Mouse (Mus musculus): ENCODE results near the gene Pth1r. TPM values are rescaled to one million over a fixed set of nuclear protein-coding genes. Genes with fewer than 3 reads are reported as not detected.
"Not testable (repeated sequence)": the region's sequence is repeated elsewhere in the genome, so short reads cannot be mapped to it uniquely, and the experiment has no call there.

Pth1r gene
- polyA plus RNA-seq, 2 experiments = 96.9 to 149 TPM

DNA sequence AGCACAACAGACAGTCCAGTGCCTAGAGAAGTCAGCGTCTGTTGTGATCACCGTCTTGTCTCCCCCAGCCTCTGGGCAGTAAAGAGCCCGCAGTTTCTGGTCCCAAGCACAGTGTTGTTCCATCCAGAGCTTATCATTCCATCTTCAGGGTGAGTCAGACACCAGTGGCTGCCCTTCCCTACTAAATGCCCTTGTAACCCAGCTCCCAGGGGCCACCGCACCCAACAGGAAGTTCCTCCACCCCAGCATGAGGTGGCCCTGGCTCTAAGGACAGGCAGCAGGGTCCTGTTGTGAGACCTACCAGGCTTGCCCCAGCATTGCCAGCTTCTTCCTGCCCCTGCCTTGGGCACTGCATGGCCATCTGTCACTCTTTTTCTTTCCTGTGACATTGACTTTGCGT lies 61.4 kb downstream of the Pth1r start:
- no peaks in the 10 kb centered on the region for H3K9me3 ChIP-seq (ENCODE audit: control insufficient read depth, low read length)
- DNase-seq (ENCODE audit: low spot score) (no peak), ATAC-seq (ENCODE audit: low FRiP score, low read depth) (no peak)
- no peak overlapping the region for H3K4me3 ChIP-seq (replicated peaks; ENCODE audit: low read length)
- no peak for TF ChIP-seq POLR2A (IDR thresholded peaks at IDR 0.05; ENCODE audit: borderline replicate concordance, extremely low read depth, insufficient read depth, insufficient read length)
- no peaks in the 10 kb centered on the region for H3K36me3 ChIP-seq (ENCODE audit: control insufficient read depth, insufficient read depth, low read length)
- no peaks in the 10 kb centered on the region for H3K27me3 ChIP-seq (ENCODE audit: control insufficient read depth, insufficient read depth, low read length)
- WGBS = 87% methylated on average over 5 of the region's 5 CpGs
- H3K9ac ChIP-seq (ENCODE audit: low read depth, low read length, severe bottlenecking) = no peak overlapping the region
- H3K4me2 ChIP-seq (replicated peaks; ENCODE audit: low read depth, low read length, severe bottlenecking) = no peak overlapping the region
- H3K4me1 ChIP-seq (ENCODE audit: control insufficient read depth, insufficient read depth, low read length) = peaks cover 14% of the 10 kb centered on the region
- H3K27ac ChIP-seq (replicated peaks; ENCODE audit: low read depth, low read length) = no peak overlapping the region

DNA sequence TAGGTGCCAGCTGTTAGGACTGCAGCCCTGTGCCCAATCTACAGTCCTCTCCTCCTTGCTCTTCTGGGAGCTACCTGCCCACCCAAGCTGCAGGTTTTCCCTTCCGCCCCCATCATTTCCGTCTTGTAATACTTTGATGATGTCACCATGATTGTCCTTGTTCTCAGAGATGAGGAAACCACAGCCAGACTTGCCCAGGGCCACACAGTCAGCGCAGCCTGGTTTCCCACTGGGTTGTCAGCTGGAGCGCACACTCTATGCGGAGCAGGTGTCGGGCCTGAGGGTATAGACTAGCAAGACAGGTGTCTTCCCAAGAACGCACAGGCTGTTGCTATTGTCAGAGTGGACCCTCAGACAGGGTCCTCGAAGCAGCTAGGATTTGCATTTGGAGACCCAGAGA lies 61.8 kb downstream of the Pth1r start:
- no peak for TF ChIP-seq POLR2A (IDR thresholded peaks at IDR 0.05; ENCODE audit: borderline replicate concordance, extremely low read depth, insufficient read depth, insufficient read length)
- H3K27me3 ChIP-seq (ENCODE audit: control insufficient read depth, insufficient read depth, low read length) = no peaks in the 10 kb centered on the region

DNA sequence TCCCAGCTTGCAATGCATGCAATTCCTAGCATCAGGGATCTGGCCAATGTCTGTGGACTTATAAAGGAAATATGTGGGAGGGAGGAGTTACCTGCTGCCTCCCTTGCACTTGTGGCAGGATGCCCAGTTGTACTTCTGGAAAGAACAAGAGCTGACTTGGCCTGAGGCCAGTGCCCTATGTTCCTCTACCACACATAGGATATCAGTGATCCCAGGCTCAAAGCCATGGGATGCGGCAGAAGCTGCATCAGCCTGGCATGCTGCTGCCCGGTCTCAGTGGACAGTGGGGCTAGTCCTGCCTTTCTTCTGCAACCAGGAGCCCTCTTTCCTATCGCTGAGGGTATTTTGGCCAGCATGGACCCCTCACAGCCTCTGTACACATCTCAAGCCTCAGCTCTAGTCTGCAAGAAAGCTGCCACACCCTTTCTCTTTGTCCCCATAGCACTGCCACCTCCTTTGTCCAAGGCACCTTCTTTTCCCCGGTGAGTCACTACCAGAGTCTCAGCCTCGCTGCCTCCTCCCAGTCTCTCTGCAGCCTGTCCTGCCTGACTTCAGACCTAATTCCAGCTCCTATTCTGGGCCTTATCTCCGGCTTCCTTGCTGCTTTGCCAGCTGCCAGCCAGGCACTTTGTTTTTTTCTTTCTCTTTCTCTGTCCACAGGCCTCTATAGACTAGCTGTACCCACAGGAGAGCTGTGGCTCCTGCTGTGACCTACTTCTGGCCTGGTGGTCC lies 62.7 kb downstream of the Pth1r start:
- DNase-seq (ENCODE audit: low spot score) (peak; percentile 77), ATAC-seq (ENCODE audit: low FRiP score, low read depth) (0 out of 2 replicates have a peak, but pooled peaks have one; percentile 35)
- H3K4me1 ChIP-seq (ENCODE audit: control insufficient read depth, insufficient read depth, low read length) = peaks cover 14% of the 10 kb centered on the region
- 75% methylated on average over 6 of the region's 6 CpGs for WGBS
- no peak overlapping the region for H3K4me3 ChIP-seq (replicated peaks; ENCODE audit: low read length)
- H3K9me3 ChIP-seq (ENCODE audit: control insufficient read depth, low read length) = no peaks in the 10 kb centered on the region
- no peaks in the 10 kb centered on the region for H3K27me3 ChIP-seq (ENCODE audit: control insufficient read depth, insufficient read depth, low read length)
- H3K36me3 ChIP-seq (ENCODE audit: control insufficient read depth, insufficient read depth, low read length) = no peaks in the 10 kb centered on the region
- H3K9ac ChIP-seq (ENCODE audit: low read depth, low read length, severe bottlenecking) = no peak overlapping the region
- H3K27ac ChIP-seq (replicated peaks; ENCODE audit: low read depth, low read length) = peak overlapping the region; percentile 52; the same call in 1 of the 2 replicates
- no peak overlapping the region for H3K4me2 ChIP-seq (replicated peaks; ENCODE audit: low read depth, low read length, severe bottlenecking)
- no peak for TF ChIP-seq POLR2A (IDR thresholded peaks at IDR 0.05; ENCODE audit: borderline replicate concordance, extremely low read depth, insufficient read depth, insufficient read length)

More for the DNA sequence above, 61.8 kb downstream of the Pth1r start:
- Histone ChIP-seq H3K4me1 (ENCODE audit: control insufficient read depth, insufficient read depth, low read length) (peaks cover 14% of the 10 kb centered on the region), H3K27ac (replicated peaks; ENCODE audit: low read depth, low read length) (no peak overlapping the region), H3K4me3 (replicated peaks; ENCODE audit: low read length) (no peak overlapping the region), H3K36me3 (ENCODE audit: control insufficient read depth, insufficient read depth, low read length) (no peaks in the 10 kb centered on the region), H3K4me2 (replicated peaks; ENCODE audit: low read depth, low read length, severe bottlenecking) (no peak overlapping the region), H3K9ac (ENCODE audit: low read depth, low read length, severe bottlenecking) (no peak overlapping the region), H3K9me3 (ENCODE audit: control insufficient read depth, low read length) (no peaks in the 10 kb centered on the region)
- no peak for DNase-seq (ENCODE audit: low spot score)
- WGBS = 83% methylated on average over 8 of the region's 8 CpGs
- ATAC-seq (ENCODE audit: low FRiP score, low read depth) = 0 out of 2 replicates have a peak, but pooled peaks have one; percentile 28

DNA sequence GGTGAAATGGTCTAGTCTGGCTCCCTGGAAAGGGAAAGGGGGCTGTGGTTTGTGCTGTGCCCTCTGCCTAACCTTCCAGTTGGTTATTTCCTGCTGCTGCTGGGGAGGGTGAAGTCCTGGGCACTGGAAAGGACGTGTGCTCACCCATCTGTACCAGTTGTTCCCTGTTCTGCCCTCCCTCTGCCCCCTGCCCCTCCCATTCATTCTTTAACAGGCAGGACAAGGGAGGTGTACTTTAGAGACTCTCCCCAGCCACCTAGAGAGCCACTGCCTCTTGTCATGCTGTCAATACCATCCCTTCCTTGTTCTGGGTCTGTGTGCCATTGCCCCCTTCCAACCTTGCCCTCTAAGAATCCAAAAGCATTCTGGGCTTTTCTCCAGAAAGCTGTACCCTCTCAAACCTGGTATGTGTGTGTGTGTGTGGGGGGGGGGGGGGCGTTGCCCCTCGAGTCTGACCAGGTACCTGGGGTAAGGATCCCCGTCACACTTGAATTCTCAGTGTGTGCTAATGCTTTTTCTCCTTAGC lies 63.3 kb downstream of the Pth1r start:
- H3K27me3 ChIP-seq (ENCODE audit: control insufficient read depth, insufficient read depth, low read length) = no peaks in the 10 kb centered on the region
- 48% methylated on average over 4 of the region's 4 CpGs for WGBS

DNA sequence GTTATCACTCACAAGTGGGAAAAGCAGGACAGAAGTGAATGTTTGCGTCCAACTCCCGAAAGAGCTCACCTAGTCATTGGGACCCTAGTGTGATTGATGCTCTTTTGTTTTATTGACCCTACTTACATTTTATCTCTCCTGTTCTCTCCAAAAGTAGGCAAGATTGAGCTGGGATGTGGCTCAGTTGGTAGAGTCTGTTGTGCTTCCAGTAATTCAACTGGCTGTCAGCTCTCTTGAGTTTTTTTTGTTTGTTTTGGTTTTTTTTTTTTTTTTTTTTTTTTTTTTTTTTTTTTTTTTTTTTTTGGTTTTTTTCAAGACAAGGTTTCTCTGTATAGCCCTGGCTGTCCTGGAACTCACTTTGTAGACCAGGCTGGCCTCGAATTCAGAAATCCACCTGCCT lies 64.2 kb downstream of the Pth1r start:
- H3K4me2 ChIP-seq (replicated peaks; ENCODE audit: low read depth, low read length, severe bottlenecking); H3K9me3 ChIP-seq (ENCODE audit: control insufficient read depth, low read length); H3K27me3 ChIP-seq (ENCODE audit: control insufficient read depth, insufficient read depth, low read length); ATAC-seq (ENCODE audit: low FRiP score, low read depth); H3K36me3 ChIP-seq (ENCODE audit: control insufficient read depth, insufficient read depth, low read length); H3K9ac ChIP-seq (ENCODE audit: low read depth, low read length, severe bottlenecking); DNase-seq (ENCODE audit: low spot score); H3K27ac ChIP-seq (replicated peaks; ENCODE audit: low read depth, low read length); H3K4me3 ChIP-seq (replicated peaks; ENCODE audit: low read length): not testable (repeated sequence)
- H3K4me1 ChIP-seq (ENCODE audit: control insufficient read depth, insufficient read depth, low read length) = peaks cover 14% of the 10 kb centered on the region
- WGBS = 80% methylated on average over 3 of the region's 3 CpGs

More for the DNA sequence above, 63.3 kb downstream of the Pth1r start:
- Histone ChIP-seq H3K36me3 (ENCODE audit: control insufficient read depth, insufficient read depth, low read length) (no peaks in the 10 kb centered on the region), H3K9ac (ENCODE audit: low read depth, low read length, severe bottlenecking) (no peak overlapping the region), H3K27ac (replicated peaks; ENCODE audit: low read depth, low read length) (peak overlapping the region; percentile 52; the same call in 1 of the 2 replicates), H3K9me3 (ENCODE audit: control insufficient read depth, low read length) (no peaks in the 10 kb centered on the region), H3K4me2 (replicated peaks; ENCODE audit: low read depth, low read length, severe bottlenecking) (no peak overlapping the region), H3K4me3 (replicated peaks; ENCODE audit: low read length) (no peak overlapping the region), H3K4me1 (ENCODE audit: control insufficient read depth, insufficient read depth, low read length) (peaks cover 14% of the 10 kb centered on the region)
- no peak for TF ChIP-seq POLR2A (IDR thresholded peaks at IDR 0.05; ENCODE audit: borderline replicate concordance, extremely low read depth, insufficient read depth, insufficient read length)
- no peak for DNase-seq (ENCODE audit: low spot score)
- ATAC-seq (ENCODE audit: low FRiP score, low read depth) = no peak

All from limb, embryonic 14.5 days (tissue).